Mouse (Mus musculus): ENCODE results near the gene Mrps11. TPM values are rescaled to one million over a fixed set of nuclear protein-coding genes. Genes with fewer than 3 reads are reported as not detected.

The Mrps11 gene
- polyA plus RNA-seq, 1 experiment from 2014 or later, result 48.0 TPM

DNA sequence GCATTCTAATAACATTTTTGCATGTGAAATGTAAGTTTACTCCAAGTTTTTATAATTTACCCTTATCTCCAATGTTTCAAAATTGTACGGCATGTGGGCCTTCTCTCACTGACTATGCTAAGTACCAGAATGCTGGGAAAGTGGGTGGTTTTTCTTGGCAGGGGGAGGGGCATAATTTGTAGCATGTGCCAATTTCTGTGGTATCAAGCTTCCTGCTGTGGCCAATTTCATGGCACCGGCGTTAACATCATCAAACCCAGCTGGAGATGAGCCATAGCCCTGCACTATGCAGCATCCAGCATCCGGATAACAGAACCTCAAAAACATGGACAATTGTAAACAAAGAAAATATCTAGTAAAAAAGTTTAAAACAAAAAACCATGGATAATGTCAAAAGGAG lies 54.3 kb downstream of the Mrps11 start:
- Histone ChIP-seq H3K27me3 (no peaks in the 10 kb centered on the region), H3K9ac (no peak overlapping the region), H3K27ac (no peak overlapping the region), H3K36me3 (peaks cover 13% of the 10 kb centered on the region), H3K4me3 (no peak overlapping the region), H3K4me2 (no peak overlapping the region), H3K4me1 (replicated peaks) (no peaks in the 10 kb centered on the region), H3K9me3 (replicated peaks) (no peaks in the 10 kb centered on the region)
- 81% methylated on average over 4 of the region's 4 CpGs for WGBS
- no peak for ATAC-seq (replicated peaks; ENCODE audit: insufficient number of reproducible peaks, insufficient read depth, low FRiP score, low read depth)

DNA sequence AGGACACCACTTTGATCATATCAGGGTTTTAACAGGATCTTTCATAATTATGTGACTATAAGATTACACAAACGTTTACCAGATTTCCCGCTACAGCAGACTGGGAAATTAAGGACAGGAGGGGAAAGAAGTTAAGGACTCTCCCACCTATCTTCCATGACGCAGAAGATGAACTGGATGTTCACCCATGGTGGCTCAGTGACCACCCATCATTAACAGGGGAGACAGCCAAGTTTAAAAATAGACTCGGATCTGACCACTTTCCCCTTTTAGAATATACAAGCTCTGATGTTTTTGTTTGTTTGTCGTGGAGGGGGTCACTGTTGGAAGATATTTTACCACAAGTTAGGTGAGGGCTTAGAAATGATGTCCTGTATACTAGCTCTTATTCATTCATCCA lies 58.7 kb downstream of the Mrps11 start:
- no peak overlapping the region for H3K4me2 ChIP-seq
- peaks cover 31% of the 10 kb centered on the region for H3K36me3 ChIP-seq
- ATAC-seq (replicated peaks; ENCODE audit: insufficient number of reproducible peaks, insufficient read depth, low FRiP score, low read depth), result no peak
- 66% methylated on average over 5 of the region's 5 CpGs for WGBS
- H3K27ac ChIP-seq, result no peak overlapping the region
- no peaks in the 10 kb centered on the region for H3K9me3 ChIP-seq (replicated peaks)
- no peak overlapping the region for H3K9ac ChIP-seq
- H3K4me1 ChIP-seq (replicated peaks), result peaks cover 11% of the 10 kb centered on the region
- H3K4me3 ChIP-seq, result no peak overlapping the region
- H3K27me3 ChIP-seq, result no peaks in the 10 kb centered on the region

Other genes with a start within 250 kb of the Mrps11 start
- gene Ntrk3, start 45.1 kb upstream of the Mrps11 start, polyA plus RNA-seq (2015; fragmentation: Nextera tagmentation; extraction: Ambion mirVana), result 1.6 and 2.9 TPM in 2 replicates
- 53.1 and 56.4 TPM in 2 replicates for gene Mrpl46, start 412 bp downstream of the Mrps11 start, polyA plus RNA-seq (2015; fragmentation: Nextera tagmentation; extraction: Ambion mirVana)
- 9.5 and 12.5 TPM in 2 replicates for gene Det1, start 64.1 kb downstream of the Mrps11 start, polyA plus RNA-seq (2015; fragmentation: Nextera tagmentation; extraction: Ambion mirVana)
- 26.8 and 32.9 TPM in 2 replicates for gene Aen, start 112.7 kb downstream of the Mrps11 start, polyA plus RNA-seq (2015; fragmentation: Nextera tagmentation; extraction: Ambion mirVana)
- gene Isg20, start 130.3 kb downstream of the Mrps11 start, polyA plus RNA-seq (2015; fragmentation: Nextera tagmentation; extraction: Ambion mirVana), result 12.7 and 18.3 TPM in 2 replicates